Mouse (Mus musculus) lung, adult 2 months (tissue): ENCODE measurements around the gene Drg1.

ENCODE experiments used
- CTCF ChIP-seq: fragments of 200-500 bp; IDR thresholded peaks from 2 replicates; pipeline ENCODE4 v1.5.1; 2011; ENCODE audit warnings: mild to moderate bottlenecking, low read length, control low read depth; ENCODE audit not compliant: insufficient read depth
- POLR2A ChIP-seq: fragments of 200-500 bp; IDR thresholded peaks from 2 replicates; pipeline ENCODE4 v1.6.1; 2011; ENCODE audit warnings: low read depth, mild to moderate bottlenecking, control low read depth, low read length, borderline replicate concordance; ENCODE audit errors: extremely low read depth

DNA sequence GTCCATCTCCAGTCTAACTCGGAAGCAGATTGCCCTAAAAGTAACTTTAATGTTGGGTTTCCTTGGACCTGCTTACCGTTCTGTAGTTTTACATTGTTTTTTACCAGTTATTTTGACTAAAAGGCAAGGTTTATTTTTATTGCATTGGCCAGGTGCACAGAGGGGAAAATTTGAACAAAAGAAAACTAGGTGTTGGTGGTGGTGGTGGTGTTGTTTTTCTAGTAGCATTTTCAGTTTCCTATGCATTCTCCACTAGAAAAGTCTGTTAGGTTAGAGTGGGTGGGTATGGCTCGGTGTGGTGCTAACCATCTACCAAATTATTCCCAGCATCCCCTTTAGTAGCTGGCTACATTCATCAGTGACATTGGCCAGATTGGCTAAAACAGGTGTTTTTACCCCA, 59.4 kb downstream of the Drg1 start:
- no peak for TF ChIP-seq POLR2A
- no peak for TF ChIP-seq CTCF
